Mouse (Mus musculus): ENCODE data around the gene Ndufaf2.

Ndufaf2 gene

GRCm38 (mm10) chr13:107961972-107962371, 196.5 kb downstream of the Ndufaf2 start:
- no peak for DNase-seq (ENCODE audit: low spot score in 2 of 2)

- no peak for DNase-seq (ENCODE audit: low spot score in 2 of 2)
Observed at GRCm38 (mm10) chr13:107961501-107961900, 196.9 kb downstream of the Ndufaf2 start.

- DNase-seq (ENCODE audit: low spot score in 2 of 2), result no peak
Observed at GRCm38 (mm10) chr13:107960549-107960948, 197.9 kb downstream of the Ndufaf2 start.

GRCm38 (mm10) chr13:107959891-107960290, 198.5 kb downstream of the Ndufaf2 start:
- no peak for DNase-seq (ENCODE audit: low spot score in 2 of 2)

- no peak for DNase-seq (ENCODE audit: low spot score in 2 of 2)
Observed at GRCm38 (mm10) chr13:107956246-107956645, 202.2 kb downstream of the Ndufaf2 start.

GRCm38 (mm10) chr13:107955327-107956110, 202.9 kb downstream of the Ndufaf2 start:
- DNase-seq (ENCODE audit: low spot score in 2 of 2), result no peak

GRCm38 (mm10) chr13:107954445-107955261, 203.8 kb downstream of the Ndufaf2 start:
- no peak for DNase-seq (ENCODE audit: low spot score in 2 of 2)

- DNase-seq (ENCODE audit: low spot score in 2 of 2), result no peak
Observed at GRCm38 (mm10) chr13:107954100-107954444, 204.4 kb downstream of the Ndufaf2 start.

All from urinary bladder, postnatal 4 days (tissue).